Mouse (Mus musculus) kidney, postnatal 0 days (tissue): ENCODE data around the gene Gpc6. TPM values are rescaled to one million over a fixed set of nuclear protein-coding genes. Genes with fewer than 3 reads are reported as not detected.

ENCODE experiments used
- ATAC-seq: fragments of 200-750 bp; cut with Nextera tagmentation; replicated peaks from 2 replicates; pipeline ENCODE4 v1.8.0; 2017; ENCODE audit warnings: low read depth, moderate number of reproducible peaks, moderate TSS enrichment, moderate library complexity; ENCODE audit not compliant: low FRiP score
- DNase-seq: peaks from one replicate; pipeline ENCODE4 v3.0.0-alpha.2; 2016; ENCODE audit warnings: low spot score
- H3K27ac ChIP-seq: fragments of 300-500 bp; sonication (generic); 2 replicates; pipeline ENCODE4 v1.5.1; 2014; ENCODE audit warnings: mild to moderate bottlenecking
- H3K27me3 ChIP-seq: fragments of 300-500 bp; sonication (generic); 2 replicates; pipeline ENCODE4 v1.6.1; 2014; ENCODE audit warnings: low read length, mixed read lengths; ENCODE audit not compliant: insufficient read depth
- H3K36me3 ChIP-seq: fragments of 300-500 bp; sonication (generic); 2 replicates; pipeline ENCODE4 v1.6.1; 2014; ENCODE audit warnings: low read length, mixed read lengths; ENCODE audit not compliant: insufficient read depth
- H3K4me1 ChIP-seq: fragments of 300-500 bp; sonication (generic); replicated peaks from 2 replicates; pipeline ENCODE4 v1.6.1; 2014; ENCODE audit warnings: antibody characterized with exemption, low read length, mixed read lengths; ENCODE audit not compliant: insufficient read depth
- H3K4me2 ChIP-seq: fragments of 300-500 bp; sonication (generic); 2 replicates; pipeline ENCODE4 v1.6.1; 2014; ENCODE audit warnings: mild to moderate bottlenecking, low read length, moderate library complexity, mixed read lengths
- H3K4me3 ChIP-seq: fragments of 300-500 bp; sonication (generic); replicated peaks from 2 replicates; pipeline ENCODE4 v1.5.1; 2014; ENCODE audit warnings: low read depth, low read length
- H3K9ac ChIP-seq: fragments of 300-500 bp; sonication (generic); 2 replicates; pipeline ENCODE4 v1.6.1; 2014; ENCODE audit warnings: low read depth, low read length
- H3K9me3 ChIP-seq: fragments of 300-500 bp; sonication (generic); replicated peaks from 2 replicates; pipeline ENCODE4 v1.6.1; 2016; ENCODE audit warnings: low read length, inconsistent platforms, mixed read lengths
- CTCF ChIP-seq: IDR thresholded peaks from 2 replicates; pipeline ENCODE4 v1.5.1; 2016; ENCODE audit warnings: antibody characterized with exemption, low read depth, mild to moderate bottlenecking, moderate library complexity
- WGBS: fragments of 180-500 bp; shearing (Covaris S2); extraction: QIAGEN DNeasy Blood & Tissue Kit; methylation state at CpG from one replicate; pipeline ENCODE4 v1.1.7; 2014; 5-methylcytosine and 5-hydroxymethylcytosine counted together
- polyA plus RNA-seq: library from polyadenylated mRNA; unstranded; fragments of >200 nt; fragmentation: Nextera tagmentation; extraction: Ambion mirVana; gene quantifications from 2 replicates; pipeline ENCODE4 v1.2.1, GENCODE M21; 2015

Gpc6 gene
- polyA plus RNA-seq, 1 experiment from 2014 or later: 46.4 TPM

DNA sequence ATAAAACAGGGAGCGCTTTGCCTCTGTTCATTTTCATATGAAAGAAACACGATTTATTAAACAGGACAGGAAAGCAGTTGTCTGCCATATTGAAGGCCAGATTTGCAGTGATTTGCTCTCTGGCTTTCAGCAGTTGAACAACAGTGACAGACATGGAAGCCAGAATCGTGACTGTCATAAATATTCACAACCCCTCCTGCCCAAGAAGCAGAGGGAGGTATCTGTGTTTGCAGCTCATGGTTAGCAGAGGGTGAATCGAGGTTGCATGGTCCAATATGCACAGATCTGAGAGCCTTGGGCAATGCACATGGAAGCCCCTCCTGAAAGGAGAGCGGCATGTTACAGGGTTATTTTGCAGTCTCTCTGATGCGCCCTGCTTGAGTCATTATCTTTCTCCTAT lies 730.3 kb downstream of the Gpc6 start:
- Histone ChIP-seq H3K4me1 (0 out of 2 replicates have a peak, but pooled peaks cover 3% of the 10 kb centered on the region), H3K36me3 (no peaks in the 10 kb centered on the region), H3K9ac (no peak overlapping the region), H3K4me3 (no peak overlapping the region), H3K9me3 (no peaks in the 10 kb centered on the region), H3K4me2 (no peak overlapping the region), H3K27me3 (no peaks in the 10 kb centered on the region), H3K27ac (no peak overlapping the region)
- TF ChIP-seq CTCF: no peak
- no peak for ATAC-seq
- no peak for DNase-seq
- 79% methylated on average over 6 of the region's 6 CpGs for WGBS

DNA sequence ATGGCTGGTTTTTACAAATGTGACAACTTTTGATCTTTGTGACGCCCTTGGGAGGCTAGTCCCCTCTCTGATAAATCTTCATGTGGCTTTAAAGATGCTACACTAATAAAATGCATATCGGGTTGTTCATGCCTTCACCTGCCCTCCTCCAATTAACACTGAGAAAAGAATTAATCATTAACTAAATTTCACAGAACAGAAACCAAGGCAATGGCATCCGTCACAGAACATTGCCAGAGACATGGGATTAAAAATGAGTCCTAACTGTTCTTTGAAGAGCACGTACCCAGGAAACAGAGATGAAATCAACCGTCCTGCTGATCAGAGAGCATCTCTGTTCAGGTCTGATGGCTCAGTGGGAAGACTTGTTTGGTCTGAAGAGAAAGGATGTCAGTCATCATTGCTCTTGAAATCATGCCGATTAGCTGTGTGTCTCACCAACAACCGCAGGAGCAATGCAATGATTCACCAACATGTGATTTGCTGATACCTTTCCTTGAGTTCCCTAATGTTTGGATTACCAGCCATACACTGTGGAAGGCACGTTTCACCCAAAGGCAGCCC lies 734.2 kb downstream of the Gpc6 start:
- 67% methylated on average over 8 of the region's 8 CpGs for WGBS
- no peak overlapping the region for H3K4me3 ChIP-seq
- no peaks in the 10 kb centered on the region for H3K4me1 ChIP-seq
- no peak overlapping the region for H3K27ac ChIP-seq
- 0 out of 2 replicates have a peak, but pooled peaks have one; percentile 49 for ATAC-seq
- H3K4me2 ChIP-seq: no peak overlapping the region
- TF ChIP-seq CTCF: no peak
- no peaks in the 10 kb centered on the region for H3K27me3 ChIP-seq
- DNase-seq: no peak
- no peaks in the 10 kb centered on the region for H3K36me3 ChIP-seq
- H3K9ac ChIP-seq: no peak overlapping the region
- no peaks in the 10 kb centered on the region for H3K9me3 ChIP-seq

- H3K9ac ChIP-seq: no peak overlapping the region
- TF ChIP-seq CTCF: no peak
- H3K36me3 ChIP-seq: no peaks in the 10 kb centered on the region
- ATAC-seq (no peak), DNase-seq (no peak)
- 72% methylated on average over 4 of the region's 4 CpGs for WGBS
- no peaks in the 10 kb centered on the region for H3K27me3 ChIP-seq
- no peak overlapping the region for H3K4me3 ChIP-seq
- no peak overlapping the region for H3K4me2 ChIP-seq
- H3K27ac ChIP-seq: no peak overlapping the region
- H3K9me3 ChIP-seq: no peaks in the 10 kb centered on the region
- H3K4me1 ChIP-seq: no peaks in the 10 kb centered on the region
Observed at GRCm38 (mm10) chr14:117662261-117662660, 737.1 kb downstream of the Gpc6 start.

GRCm38 (mm10) chr14:117664796-117665195 lies 739.7 kb downstream of the Gpc6 start:
- no peak for TF ChIP-seq CTCF
- no peak overlapping the region for H3K4me2 ChIP-seq
- H3K4me1 ChIP-seq: no peaks in the 10 kb centered on the region
- 89% methylated on average over 4 of the region's 4 CpGs for WGBS
- no peaks in the 10 kb centered on the region for H3K9me3 ChIP-seq
- no peaks in the 10 kb centered on the region for H3K36me3 ChIP-seq
- H3K9ac ChIP-seq: no peak overlapping the region
- H3K27ac ChIP-seq: no peak overlapping the region
- no peak for DNase-seq
- no peak overlapping the region for H3K4me3 ChIP-seq
- no peaks in the 10 kb centered on the region for H3K27me3 ChIP-seq
- no peak for ATAC-seq

DNA sequence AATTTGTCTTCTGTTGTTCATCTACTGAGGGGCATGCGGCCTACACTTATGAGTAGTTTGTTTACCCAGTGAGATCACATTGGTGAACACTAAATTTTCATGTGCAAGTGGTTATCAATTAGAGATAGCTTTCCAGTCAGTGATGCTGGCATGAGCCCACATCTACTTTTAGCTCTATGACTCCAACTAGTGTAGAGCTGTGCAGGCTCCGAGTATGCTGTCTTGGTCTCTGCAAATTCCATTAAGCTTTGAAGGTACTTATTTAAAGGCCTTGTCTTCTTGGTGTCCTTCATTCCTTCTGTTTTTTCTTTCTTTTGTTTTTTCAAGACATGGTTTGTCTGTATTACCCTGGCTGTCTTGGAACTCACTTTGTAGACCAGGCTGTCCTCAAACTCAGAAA lies 741.0 kb downstream of the Gpc6 start:
- Histone ChIP-seq H3K4me3 (no peak overlapping the region), H3K4me1 (no peaks in the 10 kb centered on the region), H3K27me3 (no peaks in the 10 kb centered on the region), H3K4me2 (no peak overlapping the region), H3K9me3 (no peaks in the 10 kb centered on the region), H3K27ac (no peak overlapping the region), H3K9ac (no peak overlapping the region), H3K36me3 (no peaks in the 10 kb centered on the region)
- WGBS: 98% methylated on average over 2 of the region's 2 CpGs
- DNase-seq: no peak
- no peak for TF ChIP-seq CTCF
- ATAC-seq: no peak

- no peaks in the 10 kb centered on the region for H3K36me3 ChIP-seq
- WGBS: 88% methylated on average over 7 of the region's 7 CpGs
- no peaks in the 10 kb centered on the region for H3K27me3 ChIP-seq
- H3K4me3 ChIP-seq: no peak overlapping the region
- no peaks in the 10 kb centered on the region for H3K9me3 ChIP-seq
- ATAC-seq (no peak), DNase-seq (no peak)
- no peak overlapping the region for H3K27ac ChIP-seq
- no peak overlapping the region for H3K9ac ChIP-seq
- no peak for TF ChIP-seq CTCF
- no peaks in the 10 kb centered on the region for H3K4me1 ChIP-seq
- H3K4me2 ChIP-seq: no peak overlapping the region
Observed at GRCm38 (mm10) chr14:117673541-117673940, 748.4 kb downstream of the Gpc6 start.

DNA sequence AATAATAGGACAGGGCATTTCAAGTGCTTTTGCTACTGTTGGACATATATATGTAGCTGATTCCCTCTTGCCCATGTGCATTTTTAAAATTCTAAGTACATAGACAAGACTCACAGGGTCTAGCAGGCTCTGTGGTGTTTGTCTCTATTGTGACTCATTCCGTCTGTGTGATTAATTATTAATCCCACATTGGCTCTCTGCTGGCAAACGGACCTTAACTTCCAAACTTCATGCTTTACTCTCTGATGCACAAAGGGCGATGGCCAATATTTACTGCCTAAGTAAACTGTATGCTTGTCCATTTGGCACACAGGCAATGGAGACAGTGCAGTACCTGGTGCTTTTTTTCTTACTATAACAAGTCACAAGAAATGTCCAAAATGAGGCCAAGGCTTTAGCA lies 749.4 kb downstream of the Gpc6 start:
- no peak overlapping the region for H3K9ac ChIP-seq
- H3K27ac ChIP-seq: no peak overlapping the region
- H3K27me3 ChIP-seq: no peaks in the 10 kb centered on the region
- ATAC-seq: no peak; the same call in 1 of the 2 replicates
- H3K4me1 ChIP-seq: no peaks in the 10 kb centered on the region
- no peak for TF ChIP-seq CTCF
- H3K4me3 ChIP-seq: no peak overlapping the region
- no peaks in the 10 kb centered on the region for H3K9me3 ChIP-seq
- no peak for DNase-seq
- H3K4me2 ChIP-seq: no peak overlapping the region
- WGBS: 39% methylated on average over 3 of the region's 3 CpGs
- H3K36me3 ChIP-seq: no peaks in the 10 kb centered on the region
